Mouse (Mus musculus) common myeloid progenitor, adult 5-6 weeks (primary cell): ENCODE measurements at regions not wholly inside any gene's neighbourhood (a gene's known extent, or its start where the extent isn't known, plus 50 kb on each side); places are given as distances from the start of the nearest gene placed in this dataset.
A peak's percentile ranks its signal among the peaks of the same experiment; 100 is the strongest.

Experiments
- ATAC-seq: replicated peaks from 2 replicates; pipeline ENCODE4 v1.8.0; 2016; ENCODE audit warnings: low read depth, mild to moderate bottlenecking, moderate TSS enrichment, inconsistent platforms; ENCODE audit not compliant: poor library complexity, severe bottlenecking

GRCm38 (mm10) chr1:151263372-151263771 lies 53.4 kb downstream of the Gm47996 start:
- no peak for ATAC-seq

GRCm38 (mm10) chr1:151263830-151264229 lies 53.9 kb downstream of the Gm47996 start:
- ATAC-seq, result no peak

GRCm38 (mm10) chr1:151264789-151265188 lies 54.9 kb downstream of the Gm47996 start:
- peak; percentile 66 for ATAC-seq

DNA sequence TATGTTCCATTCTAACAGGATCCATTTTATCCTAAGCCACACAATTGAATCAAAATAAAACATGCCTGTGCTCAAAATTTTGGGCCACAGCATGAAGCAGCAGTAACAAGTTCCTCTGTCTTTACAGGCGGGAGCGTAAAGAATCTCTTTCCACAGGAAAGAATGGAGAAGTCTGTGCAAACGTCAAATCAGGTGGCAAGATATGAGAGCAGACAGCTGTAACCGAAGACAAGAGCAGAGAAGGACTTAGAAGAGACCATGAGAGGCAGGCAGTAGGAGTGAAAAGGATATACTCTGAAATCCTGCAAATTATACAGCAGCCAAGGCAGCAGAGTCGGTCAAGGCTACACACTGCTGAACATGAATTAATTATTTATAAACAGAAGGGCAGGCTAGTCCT lies 55.7 kb downstream of the Gm47996 start:
- ATAC-seq, result peak; percentile 53; the same call in 1 of the 2 replicates

GRCm38 (mm10) chr1:151266703-151267102 lies 56.8 kb downstream of the Gm47996 start:
- no peak for ATAC-seq

DNA sequence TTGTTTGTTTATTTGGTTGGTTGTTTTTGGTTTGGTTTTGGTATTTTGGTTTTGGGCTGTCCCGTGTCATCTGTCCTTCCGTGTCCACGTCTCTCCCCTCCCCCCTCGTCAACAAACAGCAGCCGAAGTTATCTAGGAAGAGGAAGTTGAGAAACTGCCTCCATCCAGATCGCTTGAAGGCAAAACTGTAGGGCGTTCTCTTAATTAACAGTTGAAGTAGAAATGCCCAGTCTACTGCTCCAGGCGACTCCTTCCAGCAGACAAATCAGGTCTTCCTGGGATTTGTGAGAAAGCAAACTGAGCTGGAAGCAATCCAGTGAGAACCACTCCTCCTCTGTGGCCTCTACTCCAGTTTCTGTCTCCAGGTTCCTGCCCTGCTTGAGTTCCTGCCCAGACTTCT lies 60.8 kb downstream of the Gm47996 start:
- ATAC-seq, result peak; percentile 89

DNA sequence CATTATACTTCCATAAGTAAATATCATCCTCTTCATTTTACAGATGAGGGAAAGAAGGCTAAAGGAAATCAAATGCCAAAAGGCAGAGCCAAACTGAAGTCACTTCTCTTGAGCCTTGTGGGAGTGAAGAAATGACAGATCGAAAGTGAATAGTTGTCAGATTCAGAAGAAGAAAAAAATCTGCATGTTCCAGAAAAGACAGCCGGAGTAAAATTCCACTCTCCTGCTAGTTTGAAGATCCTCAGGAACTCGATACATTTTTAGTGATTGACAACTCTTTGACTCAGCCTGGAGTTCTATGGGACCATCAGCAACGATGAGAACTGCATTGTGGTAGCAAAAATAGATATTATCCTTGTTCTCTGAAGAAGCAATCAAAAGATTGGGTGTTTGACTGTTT lies 64.4 kb downstream of the Gm47996 start:
- ATAC-seq, result no peak

DNA sequence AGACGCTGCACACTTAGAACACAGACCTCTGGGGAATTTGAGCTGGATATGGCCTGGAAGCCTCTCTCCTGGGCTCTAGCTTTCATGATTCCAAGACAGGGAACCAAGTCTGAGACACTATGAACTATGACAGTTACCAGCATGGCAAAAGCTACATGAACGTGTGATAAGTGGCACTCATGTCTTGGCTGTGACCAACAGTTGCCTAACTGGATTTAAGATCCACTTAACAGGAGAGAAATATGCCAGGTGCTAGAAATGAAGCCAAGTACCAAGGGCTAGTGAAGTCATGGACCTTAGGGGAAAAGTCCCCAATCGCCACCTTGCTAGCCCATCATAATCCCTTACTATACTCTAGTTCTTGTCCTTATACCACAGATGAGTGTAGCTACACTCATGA lies 65.7 kb downstream of the Gm47996 start:
- ATAC-seq, result no peak

GRCm38 (mm10) chr1:151279955-151280354 lies 64.3 kb upstream of the Ivns1abp start:
- no peak for ATAC-seq

DNA sequence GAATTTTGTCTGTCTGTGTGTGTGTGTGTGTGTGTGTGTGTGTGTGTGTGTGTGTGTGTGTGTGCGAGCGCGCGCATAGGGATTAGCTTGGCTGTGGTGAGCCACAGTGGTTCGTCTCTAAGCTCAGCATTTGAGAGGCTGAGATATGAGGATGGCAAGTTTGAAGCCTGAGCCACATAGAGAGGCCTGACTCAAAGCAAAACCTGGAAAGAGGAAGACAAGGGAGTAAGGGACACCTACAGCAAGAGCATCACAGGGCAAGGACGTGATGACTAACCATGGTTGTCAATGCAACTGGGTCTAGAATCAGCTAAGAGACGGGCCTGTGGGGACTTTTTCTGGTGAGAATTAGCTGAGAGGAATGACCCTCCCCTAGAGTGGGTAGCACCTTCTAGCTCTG lies 59.2 kb upstream of the Ivns1abp start:
- peak; percentile 70 for ATAC-seq

DNA sequence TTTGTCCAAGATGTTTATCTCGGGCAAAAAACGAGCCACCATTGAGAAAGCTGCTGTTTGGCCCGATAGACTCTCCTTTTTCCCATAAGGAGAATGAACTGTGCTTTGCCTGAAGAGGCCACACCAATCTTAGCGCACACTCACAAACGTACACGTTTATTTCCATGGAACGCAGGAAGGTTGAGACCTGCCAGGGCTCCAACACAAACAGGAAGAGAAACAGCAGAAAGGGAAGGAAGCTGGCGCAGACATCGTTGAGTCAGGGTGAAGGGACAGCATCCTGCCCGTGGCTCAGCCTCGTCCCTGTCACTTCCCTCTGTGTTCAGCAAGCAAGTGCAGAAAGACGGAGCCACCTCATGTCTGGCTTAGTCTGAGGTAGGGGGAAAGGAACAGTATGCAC lies 56.8 kb upstream of the Ivns1abp start:
- ATAC-seq, result peak; percentile 90

GRCm38 (mm10) chr1:151289061-151289460 lies 55.2 kb upstream of the Ivns1abp start:
- no peak for ATAC-seq

DNA sequence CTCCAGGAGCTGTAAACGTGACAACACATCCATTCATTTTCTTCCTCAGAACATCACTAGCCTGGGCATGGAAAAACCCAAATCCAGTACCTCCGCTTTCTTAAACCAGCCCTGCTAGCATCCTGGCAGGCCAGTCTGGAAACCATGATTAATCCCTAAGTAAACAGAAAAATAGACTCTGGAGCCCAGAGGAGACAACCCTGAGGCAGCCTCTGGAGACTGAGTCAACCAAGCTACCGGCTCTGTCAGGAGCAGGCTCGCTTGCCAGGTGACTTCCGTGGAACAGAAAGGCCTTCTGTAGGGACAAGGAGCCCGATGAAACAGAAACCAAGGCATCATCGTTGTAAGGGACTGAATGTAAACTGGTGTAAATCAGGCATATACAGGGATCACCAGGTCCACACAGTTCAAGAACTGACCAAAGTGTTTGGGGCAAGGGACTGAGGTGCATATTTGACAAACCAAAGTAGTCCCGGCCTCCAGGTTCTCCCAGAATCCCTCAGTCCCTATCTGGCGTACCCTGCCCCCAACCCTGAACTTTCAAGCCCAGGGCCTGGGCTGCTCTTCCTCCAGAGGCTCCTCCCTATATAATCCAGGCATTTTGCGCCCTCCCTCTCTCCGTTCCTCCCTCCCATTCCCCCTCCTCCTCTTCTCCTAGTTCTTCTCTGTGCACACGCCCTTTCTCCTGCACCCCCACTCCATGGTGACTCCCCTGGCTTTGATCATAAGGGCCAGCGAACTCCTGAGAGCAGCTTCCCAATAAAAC lies 54.6 kb upstream of the Ivns1abp start:
- ATAC-seq, result no peak

- ATAC-seq, result no peak
Observed at GRCm38 (mm10) chr1:151293311-151294050, 50.8 kb upstream of the Ivns1abp start.
